Mouse (Mus musculus) cortical plate, adult 2 months (tissue): ENCODE results near the gene Cln6.

Experiments
- CTCF ChIP-seq: fragments of 200-500 bp; IDR thresholded peaks from 2 replicates; pipeline ENCODE4 v1.5.1; 2011; ENCODE audit warnings: mild to moderate bottlenecking, control low read depth, low read length; ENCODE audit not compliant: insufficient read depth; ENCODE audit errors: extremely low read depth
- POLR2A ChIP-seq: fragments of 200-500 bp; IDR thresholded peaks from 2 replicates; pipeline ENCODE4 v1.6.1; 2011; ENCODE audit warnings: mild to moderate bottlenecking, low read length, control low read depth; ENCODE audit not compliant: insufficient read depth; ENCODE audit errors: extremely low read depth

- TF ChIP-seq CTCF (no peak), POLR2A (no peak)
These were observed 459 bp upstream of the Cln6 start for GRCm38 (mm10) chr9:62838146-62838505.
